Mouse (Mus musculus) liver (tissue): ENCODE results near the gene Aak1.

Experiments
- DNase-seq: peaks from one replicate; pipeline ENCODE4 v3.0.0-alpha.2; 2020; ENCODE audit warnings: mixed read lengths

Gene Aak1

GRCm38 (mm10) chr6:86899053-86899452 is 49.7 kb downstream of the Aak1 start:
- no peak for DNase-seq

GRCm38 (mm10) chr6:86899965-86900364 is 50.6 kb downstream of the Aak1 start:
- no peak for DNase-seq

GRCm38 (mm10) chr6:86900546-86900945 is 51.2 kb downstream of the Aak1 start:
- no peak for DNase-seq

GRCm38 (mm10) chr6:86905500-86905899 is 56.2 kb downstream of the Aak1 start:
- DNase-seq: no peak

GRCm38 (mm10) chr6:86907191-86907590 is 57.9 kb downstream of the Aak1 start:
- DNase-seq: no peak

- DNase-seq: peak; percentile 24
Observed at GRCm38 (mm10) chr6:86908561-86909150, 59.3 kb downstream of the Aak1 start.

GRCm38 (mm10) chr6:86909881-86910280 is 60.6 kb downstream of the Aak1 start:
- DNase-seq: no peak

- no peak for DNase-seq
Observed at GRCm38 (mm10) chr6:86916157-86916820, 67.0 kb downstream of the Aak1 start.

- DNase-seq: no peak
Observed at GRCm38 (mm10) chr6:86917231-86917630, 67.9 kb downstream of the Aak1 start.

- no peak for DNase-seq
Observed at GRCm38 (mm10) chr6:86918058-86918835, 68.9 kb downstream of the Aak1 start.

GRCm38 (mm10) chr6:86921880-86922279 is 72.6 kb downstream of the Aak1 start:
- DNase-seq: peak; percentile 63

GRCm38 (mm10) chr6:86924746-86925145 is 75.4 kb downstream of the Aak1 start:
- DNase-seq: no peak

GRCm38 (mm10) chr6:86934541-86934940 is 85.2 kb downstream of the Aak1 start:
- no peak for DNase-seq

- DNase-seq: peak; percentile 62
Observed at GRCm38 (mm10) chr6:86939797-86940196, 90.5 kb downstream of the Aak1 start.

- no peak for DNase-seq
Observed at GRCm38 (mm10) chr6:86940966-86941365, 91.6 kb downstream of the Aak1 start.

- DNase-seq: no peak
Observed at GRCm38 (mm10) chr6:86947100-86947499, 97.8 kb downstream of the Aak1 start.

- no peak for DNase-seq
Observed at GRCm38 (mm10) chr6:86948746-86949145, 99.4 kb downstream of the Aak1 start.

- no peak for DNase-seq
Observed at GRCm38 (mm10) chr6:86950141-86950540, 100.8 kb downstream of the Aak1 start.

- no peak for DNase-seq
Observed at GRCm38 (mm10) chr6:86950733-86951255, 101.5 kb downstream of the Aak1 start.

- DNase-seq: no peak
Observed at GRCm38 (mm10) chr6:86955741-86956140, 106.4 kb downstream of the Aak1 start.

GRCm38 (mm10) chr6:86956206-86956605 is 106.9 kb downstream of the Aak1 start:
- no peak for DNase-seq

- DNase-seq: no peak
Observed at GRCm38 (mm10) chr6:86959006-86959405, 109.7 kb downstream of the Aak1 start.

- no peak for DNase-seq
Observed at GRCm38 (mm10) chr6:86963987-86964685, 114.8 kb downstream of the Aak1 start.
